Mouse (Mus musculus): ENCODE data around the gene Nmral1. TPM values are rescaled to one million over a fixed set of nuclear protein-coding genes. Genes with fewer than 3 reads are reported as not detected.

Gene Nmral1
- 90.5 and 100.0 TPM in 2 replicates for polyA plus RNA-seq (2012; rRNA removed)

DNA sequence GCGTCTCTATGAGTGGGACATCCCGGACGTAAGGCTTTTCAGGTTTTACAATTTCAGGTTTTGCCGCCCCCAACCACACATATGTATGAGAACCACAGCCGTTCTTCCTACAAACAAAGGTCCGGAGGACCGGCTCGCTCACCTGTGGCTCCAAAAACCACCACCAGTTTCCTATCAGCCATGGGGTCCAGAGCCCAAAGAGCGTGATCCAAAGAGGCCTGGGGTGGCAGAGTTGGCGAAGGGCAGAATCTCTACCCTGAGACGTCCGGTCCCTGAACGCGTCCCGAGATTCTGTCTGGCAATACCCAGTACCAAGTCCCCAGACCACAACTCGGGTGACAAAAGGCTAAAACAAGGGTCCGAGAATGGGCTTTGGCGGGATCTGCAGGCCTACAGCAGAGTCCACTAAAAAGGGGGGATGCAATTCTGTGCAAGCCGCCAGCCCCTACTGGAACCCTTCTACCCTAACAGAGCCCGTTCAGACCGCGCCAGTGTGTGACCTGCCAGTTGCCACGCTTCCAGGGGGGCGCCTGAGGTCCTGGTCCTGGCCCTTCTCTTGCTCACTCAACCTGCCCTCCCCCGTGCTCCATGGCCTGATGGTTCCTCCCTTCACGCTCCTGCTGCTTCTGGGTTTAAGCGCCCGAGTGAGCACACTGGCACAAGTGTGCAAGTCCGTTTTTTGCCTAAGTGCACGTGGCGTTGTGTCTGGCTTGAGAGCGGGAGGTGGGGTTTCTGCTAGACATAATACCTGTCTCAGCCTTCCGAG is at the start of gene Nmral1:
TSS of gene Nmral1 (minus strand) at position 604 of the 766 bp plus-strand sequence.

DNA sequence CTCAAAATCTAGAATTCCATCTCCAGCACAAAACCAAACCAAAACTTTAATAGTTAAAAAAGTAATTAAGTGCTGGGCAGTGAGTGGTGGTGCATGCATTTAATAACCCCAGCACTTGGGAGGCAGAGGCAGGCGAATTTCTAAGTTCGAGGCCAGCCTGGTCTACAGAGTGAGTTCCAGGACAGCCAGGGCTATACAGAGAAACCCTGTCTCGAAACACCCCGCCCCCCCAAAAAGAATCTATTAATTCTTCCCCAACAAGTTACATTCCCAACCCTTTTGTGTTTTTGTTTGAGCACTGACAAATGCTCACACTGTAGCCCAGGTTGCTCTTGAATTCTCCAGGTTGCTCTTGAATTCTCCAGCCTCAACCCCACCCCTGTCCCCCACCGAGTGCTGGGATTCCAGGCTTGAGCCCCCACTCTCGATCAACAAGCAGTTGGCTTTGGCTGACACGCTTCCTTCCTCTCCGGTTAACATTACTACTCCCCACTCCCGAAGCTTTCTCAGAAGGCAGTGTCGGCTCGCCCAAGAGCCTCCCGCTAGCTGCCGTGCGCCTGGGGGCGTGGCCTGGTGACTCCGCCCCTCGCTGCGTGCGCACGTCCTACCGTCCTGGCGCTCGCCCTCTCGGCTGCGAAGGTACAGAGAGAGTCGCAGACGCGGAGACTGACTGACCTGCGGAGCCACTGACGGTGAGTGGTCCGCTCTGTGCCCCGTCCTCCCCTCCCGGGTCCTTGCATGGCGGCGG is 6.8 kb upstream of the Nmral1 start, which contains the start of gene Hmox2:
TSS of gene Hmox2 (plus strand) at position 582 of the 748 bp plus-strand sequence.

DNA sequence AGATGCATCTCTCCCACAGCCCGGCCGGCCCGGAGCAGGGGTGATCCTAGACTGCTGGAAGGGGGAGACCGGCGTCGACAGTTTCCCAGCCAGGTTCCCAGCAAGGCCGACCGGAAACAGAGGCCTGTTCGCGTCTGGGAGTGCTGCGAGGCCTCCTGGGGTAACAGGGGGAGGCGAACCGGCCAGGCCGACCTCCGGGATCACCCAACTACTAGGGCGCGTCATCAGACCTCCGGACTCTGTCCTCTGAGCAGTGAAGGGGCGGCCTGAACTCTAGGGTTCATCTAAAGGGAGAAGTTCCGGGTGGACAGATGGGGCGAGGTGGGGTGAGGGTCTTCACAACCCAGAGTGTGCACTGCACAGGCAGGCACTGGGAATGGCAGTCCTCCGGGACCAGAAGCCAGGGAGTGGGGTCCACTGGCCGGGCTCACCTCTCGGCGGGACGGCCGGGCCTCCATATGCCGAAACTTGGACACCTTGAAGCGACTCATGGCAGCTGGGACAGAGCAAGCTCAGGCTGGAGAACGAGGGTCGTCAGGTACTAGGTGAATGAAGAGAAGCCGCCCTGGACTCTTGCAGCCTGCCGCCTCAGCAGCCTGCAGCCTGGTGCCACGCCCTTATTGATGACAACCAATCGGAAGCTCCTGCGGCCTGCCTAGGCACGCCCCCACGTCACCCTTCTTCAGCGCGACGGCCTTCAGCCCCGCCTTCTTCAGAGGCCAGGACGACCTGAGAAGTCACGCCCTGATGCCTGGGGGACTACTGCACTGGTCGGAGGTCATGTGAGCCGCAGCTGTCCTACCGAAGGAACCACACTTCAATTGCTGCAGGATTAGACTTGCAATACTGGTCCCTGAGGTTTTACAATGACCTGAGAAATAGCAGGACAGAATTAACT is 39.8 kb downstream of the Nmral1 start, which contains the start of gene Coro7:
TSS of gene Coro7 (minus strand) at position 657 of the 898 bp plus-strand sequence.

Other genes with a start within 250 kb of the Nmral1 start
- 23.0 and 29.0 TPM in 2 replicates for gene Srl, start 177.5 kb downstream of the Nmral1 start, polyA plus RNA-seq (2012; rRNA removed)
- 14.2 and 15.1 TPM in 2 replicates for gene Tfap4, start 159.5 kb downstream of the Nmral1 start, polyA plus RNA-seq (2012; rRNA removed)
- 44.0 and 46.0 TPM in 2 replicates for gene Glis2, start 124.6 kb downstream of the Nmral1 start, polyA plus RNA-seq (2012; rRNA removed)
- 123 and 132 TPM in 2 replicates for gene Pam16, start 94.4 kb downstream of the Nmral1 start, polyA plus RNA-seq (2012; rRNA removed)
- 8.3 and 20.3 TPM in 2 replicates for gene Vasn, start 79.4 kb downstream of the Nmral1 start, polyA plus RNA-seq (2012; rRNA removed)
- gene Dnaja3, start 79.4 kb downstream of the Nmral1 start, polyA plus RNA-seq (2012; rRNA removed) = 26.8 and 28.4 TPM in 2 replicates
- gene Coro7, start 39.6 kb downstream of the Nmral1 start, polyA plus RNA-seq (2012; rRNA removed) = 63.0 and 68.3 TPM in 2 replicates
- 60.4 and 61.9 TPM in 2 replicates for gene Hmox2, start 7.0 kb upstream of the Nmral1 start, polyA plus RNA-seq (2012; rRNA removed)
- gene Cdip1, start 70.9 kb upstream of the Nmral1 start, polyA plus RNA-seq (2012; rRNA removed) = 88.7 and 89.2 TPM in 2 replicates
- 0.01 TPM in 1 of 2 replicates, not detected in the other for gene 4930562C15Rik, start 116.1 kb upstream of the Nmral1 start, polyA plus RNA-seq (2012; rRNA removed)
- gene Ubald1, start 161.0 kb upstream of the Nmral1 start, polyA plus RNA-seq (2012; rRNA removed) = 34.0 and 37.0 TPM in 2 replicates
- gene Mgrn1, start 166.9 kb upstream of the Nmral1 start, polyA plus RNA-seq (2012; rRNA removed) = 118 and 123 TPM in 2 replicates
- gene Nudt16l1, start 219.4 kb upstream of the Nmral1 start, polyA plus RNA-seq (2012; rRNA removed) = 101 and 106 TPM in 2 replicates
- 116 and 119 TPM in 2 replicates for gene Anks3, start 244.8 kb upstream of the Nmral1 start, polyA plus RNA-seq (2012; rRNA removed)